Mouse (Mus musculus) thymus, adult 2 months (tissue): ENCODE data around the gene Ppif.

ENCODE experiments used
- CTCF ChIP-seq: fragments of 200-500 bp; IDR thresholded peaks from 2 replicates; pipeline ENCODE4 v1.5.1; 2012; ENCODE audit warnings: mild to moderate bottlenecking, control low read depth, low read length, moderate library complexity, borderline replicate concordance; ENCODE audit not compliant: control insufficient read depth, poor library complexity, insufficient read depth; ENCODE audit errors: extremely low read depth
- POLR2A ChIP-seq: fragments of 200-500 bp; IDR thresholded peaks from 2 replicates; pipeline ENCODE4 v1.6.1; 2012; ENCODE audit warnings: mild to moderate bottlenecking, low read length, control low read depth, moderate library complexity; ENCODE audit not compliant: control insufficient read depth, poor library complexity, insufficient read depth; ENCODE audit errors: extremely low read depth

DNA sequence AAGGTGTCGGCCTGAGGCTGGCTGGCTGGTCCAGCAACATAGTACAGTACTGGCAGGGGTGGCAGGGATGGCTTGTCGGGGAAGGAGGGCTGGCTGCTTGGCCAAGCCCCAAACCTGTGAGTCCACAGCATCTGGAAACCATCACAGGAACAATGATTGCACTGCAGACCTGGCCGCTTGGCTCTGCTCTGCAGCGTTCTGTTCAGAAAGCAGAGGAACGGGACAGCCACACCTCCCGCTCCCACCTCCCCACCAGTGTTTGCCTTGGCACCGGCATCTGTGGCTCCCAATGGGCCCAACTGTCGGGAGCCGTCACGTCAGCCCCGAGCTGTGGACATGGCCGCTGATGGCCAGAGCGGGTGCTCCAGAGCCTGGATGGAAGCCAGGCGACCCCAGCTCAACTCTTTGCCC, 44.6 kb downstream of the Ppif start:
- TF ChIP-seq POLR2A (no peak), CTCF (no peak)
